Mouse (Mus musculus): Measurements from ENCODE around the gene Lrpprc. TPM values are rescaled to one million over a fixed set of nuclear protein-coding genes. Genes with fewer than 3 reads are reported as not detected.

Lrpprc gene
- polyA plus RNA-seq, 1 experiment: 11.2 TPM

DNA sequence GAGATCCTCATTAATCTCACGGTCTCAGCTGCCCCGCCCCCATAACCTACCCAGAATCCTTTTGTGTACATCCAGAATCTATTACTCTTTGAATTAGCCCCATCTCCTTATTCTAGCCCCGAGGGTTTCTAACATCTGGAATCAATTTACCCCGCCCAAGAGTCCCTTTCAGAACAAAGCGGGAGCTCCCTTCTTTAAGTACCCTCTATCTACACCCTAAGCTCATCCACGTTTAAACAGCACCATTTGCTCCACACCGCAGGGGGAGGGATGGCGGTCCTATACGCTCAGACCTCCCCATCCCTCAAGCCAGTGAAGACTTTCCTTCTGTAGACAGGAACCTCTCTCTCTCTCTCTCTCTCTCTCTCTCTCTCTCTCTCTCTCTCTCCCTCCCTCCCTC is 53.9 kb downstream of the Lrpprc start:
- no peaks in the 10 kb centered on the region for H3K4me1 ChIP-seq (ENCODE audit: control insufficient read depth, insufficient read depth, low read length)
- H3K4me3 ChIP-seq (ENCODE audit: control insufficient read depth, low read depth, low read length): no peak overlapping the region
- no peak overlapping the region for H3K27ac ChIP-seq (ENCODE audit: control insufficient read depth, insufficient read depth, low read depth, low read length)
- TF ChIP-seq POLR2A (IDR thresholded peaks at IDR 0.05; ENCODE audit: control insufficient read depth, low read depth, low read length) (no peak), CTCF (IDR thresholded peaks at IDR 0.05; ENCODE audit: control insufficient read depth, insufficient read depth, insufficient replicate concordance, low read depth, low read length) (no peak)
- no peaks in the 10 kb centered on the region for H3K27me3 ChIP-seq (ENCODE audit: control insufficient read depth, insufficient read depth, low read length)
- H3K36me3 ChIP-seq (ENCODE audit: control insufficient read depth, insufficient read depth, low read length): no peaks in the 10 kb centered on the region; the same call in 1 of the 2 replicates

DNA sequence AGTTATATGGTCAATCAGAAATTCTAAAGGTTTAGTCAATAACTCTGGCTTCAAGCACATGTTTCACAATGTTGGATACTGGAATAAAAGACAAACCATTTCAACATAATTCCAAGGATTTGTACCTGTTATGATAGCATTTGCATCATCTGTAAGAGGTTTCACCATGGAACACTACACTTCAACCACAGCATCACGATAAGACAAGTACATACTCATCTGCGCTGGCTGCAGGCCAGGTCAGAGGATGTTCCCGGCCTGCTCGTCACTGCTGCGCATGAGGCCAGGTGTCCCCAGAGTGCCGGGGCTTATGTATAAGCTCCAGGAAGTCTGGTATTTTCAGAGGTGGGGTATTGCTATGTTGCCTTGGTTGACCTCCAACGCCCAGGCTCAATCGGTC is 58.0 kb downstream of the Lrpprc start:
- Histone ChIP-seq H3K4me1 (ENCODE audit: control insufficient read depth, insufficient read depth, low read length) (no peaks in the 10 kb centered on the region), H3K27me3 (ENCODE audit: control insufficient read depth, insufficient read depth, low read length) (no peaks in the 10 kb centered on the region), H3K36me3 (ENCODE audit: control insufficient read depth, insufficient read depth, low read length) (no peaks in the 10 kb centered on the region; the same call in 1 of the 2 replicates), H3K4me3 (ENCODE audit: control insufficient read depth, low read depth, low read length) (no peak overlapping the region), H3K27ac (ENCODE audit: control insufficient read depth, insufficient read depth, low read depth, low read length) (no peak overlapping the region)
- TF ChIP-seq CTCF (IDR thresholded peaks at IDR 0.05; ENCODE audit: control insufficient read depth, insufficient read depth, insufficient replicate concordance, low read depth, low read length): no peak
- no peak for TF ChIP-seq POLR2A (IDR thresholded peaks at IDR 0.05; ENCODE audit: control insufficient read depth, low read depth, low read length)

DNA sequence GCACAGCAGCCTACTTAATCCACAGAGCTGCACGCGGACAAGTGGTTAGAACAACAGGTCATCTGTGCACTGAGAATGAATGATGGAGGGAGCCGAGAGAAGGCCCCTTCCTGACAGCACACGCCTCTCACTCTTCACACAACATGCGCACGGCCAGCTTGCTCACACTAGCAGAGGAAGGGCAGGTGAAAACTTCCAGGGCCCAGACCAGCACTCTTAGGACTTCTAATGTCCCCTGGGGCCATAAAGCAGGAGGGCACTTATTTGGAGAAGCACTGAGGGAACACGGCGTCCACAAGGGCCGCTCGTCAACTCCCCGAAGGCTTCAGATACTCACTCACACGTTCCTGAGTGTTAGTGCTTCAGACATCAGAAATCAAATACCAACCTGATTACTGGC is 59.2 kb downstream of the Lrpprc start:
- TF ChIP-seq CTCF (IDR thresholded peaks at IDR 0.05; ENCODE audit: control insufficient read depth, insufficient read depth, insufficient replicate concordance, low read depth, low read length): no peak
- no peak for TF ChIP-seq POLR2A (IDR thresholded peaks at IDR 0.05; ENCODE audit: control insufficient read depth, low read depth, low read length)
- no peaks in the 10 kb centered on the region; the same call in 1 of the 2 replicates for H3K36me3 ChIP-seq (ENCODE audit: control insufficient read depth, insufficient read depth, low read length)
- no peaks in the 10 kb centered on the region for H3K27me3 ChIP-seq (ENCODE audit: control insufficient read depth, insufficient read depth, low read length)
- no peaks in the 10 kb centered on the region for H3K4me1 ChIP-seq (ENCODE audit: control insufficient read depth, insufficient read depth, low read length)
- no peak overlapping the region for H3K27ac ChIP-seq (ENCODE audit: control insufficient read depth, insufficient read depth, low read depth, low read length)
- no peak overlapping the region for H3K4me3 ChIP-seq (ENCODE audit: control insufficient read depth, low read depth, low read length)

DNA sequence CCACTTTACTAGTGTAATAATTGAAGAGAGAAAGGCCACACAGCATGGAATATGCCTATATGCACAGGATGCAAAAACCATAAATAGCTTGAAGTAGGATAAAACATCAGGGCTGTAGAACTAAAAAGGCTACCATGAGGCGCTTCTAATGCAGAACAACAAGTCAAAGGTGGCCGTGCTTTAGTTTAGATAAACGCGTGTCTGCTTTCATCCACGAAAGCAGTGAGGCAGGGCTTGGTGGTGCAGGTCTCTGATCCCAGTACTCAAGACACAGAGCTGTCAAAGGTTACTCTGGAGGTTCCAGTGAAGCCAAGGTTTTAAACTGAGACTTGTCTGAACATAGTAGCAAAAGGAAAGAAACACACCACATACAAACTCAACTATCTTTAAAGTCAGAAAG is 61.4 kb downstream of the Lrpprc start:
- Histone ChIP-seq H3K27ac (ENCODE audit: control insufficient read depth, insufficient read depth, low read depth, low read length) (no peak overlapping the region), H3K4me3 (ENCODE audit: control insufficient read depth, low read depth, low read length) (no peak overlapping the region), H3K27me3 (ENCODE audit: control insufficient read depth, insufficient read depth, low read length) (no peaks in the 10 kb centered on the region), H3K4me1 (ENCODE audit: control insufficient read depth, insufficient read depth, low read length) (no peaks in the 10 kb centered on the region), H3K36me3 (ENCODE audit: control insufficient read depth, insufficient read depth, low read length) (peaks cover 2% of the 10 kb centered on the region; the same call in 1 of the 2 replicates)
- TF ChIP-seq CTCF (IDR thresholded peaks at IDR 0.05; ENCODE audit: control insufficient read depth, insufficient read depth, insufficient replicate concordance, low read depth, low read length): no peak
- no peak for TF ChIP-seq POLR2A (IDR thresholded peaks at IDR 0.05; ENCODE audit: control insufficient read depth, low read depth, low read length)

DNA sequence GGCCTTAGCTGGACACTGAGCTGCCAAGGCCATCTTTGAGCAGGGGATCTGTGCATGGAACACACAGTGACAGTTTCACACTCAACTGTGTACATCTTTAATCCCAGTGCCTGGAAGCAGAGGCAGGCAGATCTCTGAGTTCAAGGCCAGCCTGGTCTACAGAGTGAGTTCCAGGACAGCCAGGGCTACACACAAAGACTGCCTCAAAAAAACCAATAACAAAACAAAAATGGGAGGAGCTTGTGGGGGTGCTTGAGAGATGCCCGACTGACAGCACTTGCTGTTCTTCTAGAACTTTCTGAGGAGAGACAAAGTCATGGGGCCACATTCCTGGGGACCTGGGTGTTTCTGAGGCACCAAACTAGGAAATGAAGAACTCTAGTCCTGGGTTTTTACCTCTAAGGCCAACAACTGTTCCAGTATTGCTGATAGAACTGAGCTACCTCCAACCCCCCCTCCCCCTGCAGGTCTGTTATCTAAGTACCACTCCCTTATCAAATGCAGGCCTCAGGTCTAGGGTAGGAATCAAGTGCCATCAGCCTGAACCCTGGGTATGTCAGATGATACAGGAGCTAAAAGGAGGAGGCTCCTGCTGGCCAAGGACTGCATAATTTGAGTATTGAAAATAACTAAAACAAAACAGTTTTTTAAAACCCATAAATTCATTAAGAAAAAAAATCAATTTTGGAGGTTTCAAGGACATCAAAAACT is 62.2 kb downstream of the Lrpprc start:
- Histone ChIP-seq H3K27ac (ENCODE audit: control insufficient read depth, insufficient read depth, low read depth, low read length) (no peak overlapping the region), H3K36me3 (ENCODE audit: control insufficient read depth, insufficient read depth, low read length) (peaks cover 2% of the 10 kb centered on the region; the same call in 1 of the 2 replicates), H3K27me3 (ENCODE audit: control insufficient read depth, insufficient read depth, low read length) (no peaks in the 10 kb centered on the region), H3K4me3 (ENCODE audit: control insufficient read depth, low read depth, low read length) (no peak overlapping the region), H3K4me1 (ENCODE audit: control insufficient read depth, insufficient read depth, low read length) (no peaks in the 10 kb centered on the region)
- TF ChIP-seq POLR2A (IDR thresholded peaks at IDR 0.05; ENCODE audit: control insufficient read depth, low read depth, low read length): no peak
- no peak for TF ChIP-seq CTCF (IDR thresholded peaks at IDR 0.05; ENCODE audit: control insufficient read depth, insufficient read depth, insufficient replicate concordance, low read depth, low read length)

- Histone ChIP-seq H3K36me3 (ENCODE audit: control insufficient read depth, insufficient read depth, low read length) (peaks cover 2% of the 10 kb centered on the region; the same call in 1 of the 2 replicates), H3K27me3 (ENCODE audit: control insufficient read depth, insufficient read depth, low read length) (no peaks in the 10 kb centered on the region), H3K4me1 (ENCODE audit: control insufficient read depth, insufficient read depth, low read length) (no peaks in the 10 kb centered on the region), H3K27ac (ENCODE audit: control insufficient read depth, insufficient read depth, low read depth, low read length) (no peak overlapping the region; the same call in 1 of the 2 replicates), H3K4me3 (ENCODE audit: control insufficient read depth, low read depth, low read length) (no peak overlapping the region)
- no peak for TF ChIP-seq CTCF (IDR thresholded peaks at IDR 0.05; ENCODE audit: control insufficient read depth, insufficient read depth, insufficient replicate concordance, low read depth, low read length)
- no peak for TF ChIP-seq POLR2A (IDR thresholded peaks at IDR 0.05; ENCODE audit: control insufficient read depth, low read depth, low read length)
These were observed 65.4 kb downstream of the Lrpprc start for GRCm38 (mm10) chr17:84725163-84725562.

GRCm38 (mm10) chr17:84724028-84724427 is 66.6 kb downstream of the Lrpprc start:
- TF ChIP-seq CTCF (IDR thresholded peaks at IDR 0.05; ENCODE audit: control insufficient read depth, insufficient read depth, insufficient replicate concordance, low read depth, low read length) (no peak), POLR2A (IDR thresholded peaks at IDR 0.05; ENCODE audit: control insufficient read depth, low read depth, low read length) (no peak)
- H3K36me3 ChIP-seq (ENCODE audit: control insufficient read depth, insufficient read depth, low read length): peaks cover 2% of the 10 kb centered on the region; the same call in 1 of the 2 replicates
- no peaks in the 10 kb centered on the region for H3K27me3 ChIP-seq (ENCODE audit: control insufficient read depth, insufficient read depth, low read length)
- H3K27ac ChIP-seq (ENCODE audit: control insufficient read depth, insufficient read depth, low read depth, low read length): no peak overlapping the region
- no peaks in the 10 kb centered on the region for H3K4me1 ChIP-seq (ENCODE audit: control insufficient read depth, insufficient read depth, low read length)
- no peak overlapping the region for H3K4me3 ChIP-seq (ENCODE audit: control insufficient read depth, low read depth, low read length)
